Mouse (Mus musculus) limb, embryonic 13.5 days (tissue): ENCODE data around the gene Naglu. TPM values are rescaled to one million over a fixed set of nuclear protein-coding genes. Genes with fewer than 3 reads are reported as not detected.
A peak's percentile ranks its signal among the peaks of the same experiment; 100 is the strongest.
"Not testable (repeated sequence)": the region's sequence is repeated elsewhere in the genome, so short reads cannot be mapped to it uniquely, and the experiment has no call there.

Experiments
- ATAC-seq: fragments of 200-750 bp; cut with Nextera tagmentation; 2 replicates; pipeline ENCODE4 v1.8.0; 2017; ENCODE audit warnings: low read depth, moderate number of reproducible peaks, moderate TSS enrichment; ENCODE audit not compliant: low FRiP score
- H3K27ac ChIP-seq: fragments of 300-500 bp; sonication (generic); 2 replicates; pipeline ENCODE4 v1.5.1; 2015; ENCODE audit warnings: inconsistent platforms, mild to moderate bottlenecking, moderate library complexity
- H3K27me3 ChIP-seq: fragments of 300-500 bp; sonication (generic); 2 replicates; pipeline ENCODE4 v1.6.1; 2015; ENCODE audit warnings: mild to moderate bottlenecking, inconsistent platforms
- H3K36me3 ChIP-seq: fragments of 300-500 bp; sonication (generic); 2 replicates; pipeline ENCODE4 v1.6.1; 2015; ENCODE audit warnings: inconsistent platforms, mild to moderate bottlenecking, moderate library complexity
- H3K4me1 ChIP-seq: fragments of 300-500 bp; sonication (generic); 2 replicates; pipeline ENCODE4 v1.6.1; 2015; ENCODE audit warnings: inconsistent platforms
- H3K4me2 ChIP-seq: fragments of 300-500 bp; sonication (generic); replicated peaks from 2 replicates; pipeline ENCODE4 v1.6.1; 2015; ENCODE audit warnings: inconsistent platforms, mild to moderate bottlenecking, moderate library complexity
- H3K4me3 ChIP-seq: fragments of 300-500 bp; sonication (generic); 2 replicates; pipeline ENCODE4 v1.5.1; 2015; ENCODE audit warnings: moderate library complexity, mild to moderate bottlenecking, inconsistent platforms
- H3K9ac ChIP-seq: fragments of 300-500 bp; sonication (generic); 2 replicates; pipeline ENCODE4 v1.6.1; 2015; ENCODE audit warnings: mild to moderate bottlenecking, inconsistent platforms
- H3K9me3 ChIP-seq: fragments of 300-500 bp; sonication (generic); 2 replicates; pipeline ENCODE4 v1.6.1; 2016; ENCODE audit warnings: inconsistent platforms
- whole genome bisulfite sequencing: fragments of 180-500 bp; shearing (Covaris S2); methylation state at CpG from one replicate; pipeline ENCODE4 v1.1.7; 2015; 5-methylcytosine and 5-hydroxymethylcytosine counted together
- microRNA-seq: library from miRNA; unstranded; fragments of <30 nt; microRNA quantifications from one replicate; pipeline ENCODE4, GENCODE M21; 2016
- polyA plus RNA-seq: library from polyadenylated mRNA; unstranded; fragments of >200 nt; fragmentation: Nextera tagmentation; extraction: Ambion mirVana; gene quantifications from 2 replicates; pipeline ENCODE4 v1.2.1, GENCODE M21; 2015

The Naglu gene
- polyA plus RNA-seq, 1 experiment from 2014 or later: 9.4 TPM

GRCm38 (mm10) chr11:101119131-101119760, 49.4 kb downstream of the Naglu start:
- Histone ChIP-seq H3K36me3 (peaks cover 31% of the 10 kb centered on the region), H3K4me3 (peak overlapping the region; percentile 63), H3K9ac (peak overlapping the region; percentile 81), H3K4me2 (peak overlapping the region; percentile 95), H3K27me3 (no peaks in the 10 kb centered on the region), H3K9me3 (no peaks in the 10 kb centered on the region), H3K27ac (peak overlapping the region; percentile 67; the same call in 1 of the 2 replicates), H3K4me1 (peaks cover 35% of the 10 kb centered on the region)
- peak; percentile 75 for ATAC-seq
- WGBS: under 1% methylated on average over 38 of the region's 39 CpGs

DNA sequence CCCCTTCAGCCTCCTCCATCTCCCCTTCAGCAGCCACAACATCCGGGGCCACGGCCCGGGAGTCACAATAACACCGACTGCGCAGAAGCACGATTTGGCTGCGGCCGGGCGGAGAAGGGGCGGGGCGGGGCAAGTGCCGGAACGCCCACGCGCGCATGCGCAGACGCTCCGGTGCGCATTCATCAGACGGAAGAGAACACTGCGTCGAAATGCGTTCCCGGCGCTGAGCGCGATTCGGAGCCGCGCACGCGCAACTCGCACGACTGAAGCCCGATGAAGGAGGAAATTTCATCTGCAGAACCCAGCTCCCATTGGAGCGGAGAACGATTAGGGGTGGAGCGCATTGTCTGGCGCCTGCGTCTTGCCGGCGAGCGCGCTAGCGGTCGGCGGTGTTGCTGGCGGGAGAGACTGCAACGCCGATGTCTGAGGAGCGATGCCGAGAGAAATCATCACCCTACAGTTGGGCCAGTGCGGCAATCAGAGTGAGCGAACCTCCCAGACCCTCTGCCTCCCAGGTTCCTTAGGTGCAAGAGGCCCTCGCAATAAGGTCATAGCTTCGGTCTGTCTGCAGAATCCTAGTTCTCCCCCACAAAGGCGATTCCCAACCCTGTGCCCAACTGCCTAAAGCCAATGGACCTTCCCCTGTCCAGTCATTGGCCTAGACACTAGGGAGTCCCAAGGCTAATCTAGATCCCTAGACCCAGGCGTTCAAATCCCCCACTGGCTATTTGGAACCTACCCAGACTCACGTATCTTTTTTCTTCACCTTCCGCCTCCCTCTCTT, 50.1 kb downstream of the Naglu start, which contains the start of the genes Retreg3 and Tubg1:
Gene Retreg3 (minus strand): TSS at position 133 of the 784 bp plus-strand sequence.
Gene Tubg1 (plus strand): TSS at position 178 of the 784 bp plus-strand sequence.
- Histone ChIP-seq H3K9ac (peak within 1 kb of the TSS; percentile 89), H3K27ac (peak within 1 kb of the TSS; percentile 88), H3K4me3 (peak within 1 kb of the TSS; percentile 63), H3K36me3 (peaks cover 36% of the 10 kb centered on the region), H3K4me2 (peak within 1 kb of the TSS; percentile 97), H3K9me3 (no peaks in the 10 kb centered on the region), H3K27me3 (no peaks in the 10 kb centered on the region), H3K4me1 (peaks cover 35% of the 10 kb centered on the region)
- peak; percentile 96 for ATAC-seq
- WGBS: under 1% methylated on average over 61 of the region's 61 CpGs

GRCm38 (mm10) chr11:101120545-101121188, 50.9 kb downstream of the Naglu start:
- Histone ChIP-seq H3K4me2 (peak overlapping the region; percentile 97), H3K4me3 (peak overlapping the region; percentile 63), H3K27me3 (no peaks in the 10 kb centered on the region), H3K9ac (peak overlapping the region; percentile 89), H3K36me3 (peaks cover 41% of the 10 kb centered on the region), H3K4me1 (peaks cover 35% of the 10 kb centered on the region), H3K9me3 (no peaks in the 10 kb centered on the region), H3K27ac (peak overlapping the region; percentile 88)
- no peak for ATAC-seq
- WGBS: 22% methylated on average over 19 of the region's 19 CpGs

GRCm38 (mm10) chr11:101124494-101124893, 54.7 kb downstream of the Naglu start:
- H3K4me2 ChIP-seq, ATAC-seq: not testable (repeated sequence)

GRCm38 (mm10) chr11:101125008-101125407, 55.2 kb downstream of the Naglu start:
- H3K4me3 ChIP-seq, H3K27me3 ChIP-seq, H3K9me3 ChIP-seq, H3K9ac ChIP-seq, H3K4me2 ChIP-seq, ATAC-seq, H3K27ac ChIP-seq: not testable (repeated sequence)
- Histone ChIP-seq H3K4me1 (peaks cover 12% of the 10 kb centered on the region), H3K36me3 (peaks cover 50% of the 10 kb centered on the region)
- WGBS: 97% methylated on average over 9 of the region's 9 CpGs

More at GRCm38 (mm10) chr11:101124494-101124893, 54.7 kb downstream of the Naglu start:
- peaks cover 12% of the 10 kb centered on the region for H3K4me1 ChIP-seq
- not testable (repeated sequence) for H3K9ac ChIP-seq, H3K4me3 ChIP-seq, H3K27ac ChIP-seq, H3K27me3 ChIP-seq, H3K9me3 ChIP-seq
- 92% methylated on average over 8 of the region's 8 CpGs for WGBS
- H3K36me3 ChIP-seq: peaks cover 50% of the 10 kb centered on the region

GRCm38 (mm10) chr11:101127075-101127474, 57.3 kb downstream of the Naglu start:
- Histone ChIP-seq H3K36me3 (peaks cover 50% of the 10 kb centered on the region), H3K27me3 (no peaks in the 10 kb centered on the region), H3K4me1 (no peaks in the 10 kb centered on the region), H3K9me3 (peaks cover 8% of the 10 kb centered on the region; the same call in 1 of the 2 replicates), H3K4me2 (no peak overlapping the region), H3K4me3 (no peak overlapping the region), H3K27ac (no peak overlapping the region), H3K9ac (no peak overlapping the region)
- ATAC-seq: no peak
- WGBS: 93% methylated on average over 1 of the region's 1 CpGs

Small RNA genes lying within 50 kb of the gene (microRNA-seq; reads per million reads assigned to microRNA genes)
- 1.7 reads per million, percentile 2 among the genes with 10 or more reads in this experiment for gene Mir6928

Other genes starting within 250 kb of the Naglu start
- 18.9 and 19.8 TPM in 2 replicates for gene Stat5b, start 219.3 kb upstream of the Naglu start, polyA plus RNA-seq
- 5.2 and 5.7 TPM in 2 replicates for gene Stat5a, start 210.7 kb upstream of the Naglu start, polyA plus RNA-seq
- 42.4 and 50.3 TPM in 2 replicates for gene Stat3, start 130.5 kb upstream of the Naglu start, polyA plus RNA-seq
- 136 and 142 TPM in 2 replicates for gene Cavin1, start 99.1 kb upstream of the Naglu start, polyA plus RNA-seq
- 34.0 and 34.4 TPM in 2 replicates for gene Atp6v0a1, start 60.6 kb upstream of the Naglu start, polyA plus RNA-seq
- 0.28 TPM in 1 of 2 replicates, not detected in the other for gene Hsd17b1, start 8.4 kb downstream of the Naglu start, polyA plus RNA-seq
- gene Coasy, start 12.6 kb downstream of the Naglu start, polyA plus RNA-seq: 38.1 and 41.6 TPM in 2 replicates
- 44.1 and 50.5 TPM in 2 replicates for gene Mlx, start 17.3 kb downstream of the Naglu start, polyA plus RNA-seq
- 43.0 and 44.5 TPM in 2 replicates for gene Psmc3ip, start 25.4 kb downstream of the Naglu start, polyA plus RNA-seq
- 18.7 and 20.3 TPM in 2 replicates for gene Retreg3, start 49.9 kb downstream of the Naglu start, polyA plus RNA-seq
- 70.5 and 71.1 TPM in 2 replicates for gene Tubg1, start 49.9 kb downstream of the Naglu start, polyA plus RNA-seq
- 7.3 and 7.4 TPM in 2 replicates for gene Tubg2, start 85.9 kb downstream of the Naglu start, polyA plus RNA-seq
- 0.27 and 0.46 TPM in 2 replicates for gene Cntnap1, start 100.5 kb downstream of the Naglu start, polyA plus RNA-seq
- gene Plekhh3, start 101.3 kb downstream of the Naglu start, polyA plus RNA-seq: 6.6 and 7.3 TPM in 2 replicates
- gene Ccr10, start 105.4 kb downstream of the Naglu start, polyA plus RNA-seq: 0.10 TPM in 1 of 2 replicates, not detected in the other
- 14.6 and 17.5 TPM in 2 replicates for gene Ezh1, start 156.5 kb downstream of the Naglu start, polyA plus RNA-seq
- 72.9 and 74.7 TPM in 2 replicates for gene Ramp2, start 176.0 kb downstream of the Naglu start, polyA plus RNA-seq
- 104 and 109 TPM in 2 replicates for gene Vps25, start 183.7 kb downstream of the Naglu start, polyA plus RNA-seq
- 8.5 and 10.2 TPM in 2 replicates for gene Wnk4, start 190.6 kb downstream of the Naglu start, polyA plus RNA-seq
- 1.7 and 1.9 TPM in 2 replicates for gene Cntd1, start 209.0 kb downstream of the Naglu start, polyA plus RNA-seq
- gene Coa3, start 209.1 kb downstream of the Naglu start, polyA plus RNA-seq: 172 and 175 TPM in 2 replicates
- 124 and 127 TPM in 2 replicates for gene Becn1, start 232.3 kb downstream of the Naglu start, polyA plus RNA-seq
- 136 and 144 TPM in 2 replicates for gene Psme3, start 246.2 kb downstream of the Naglu start, polyA plus RNA-seq